Mouse (Mus musculus) lung, embryonic 14.5 days (tissue): Measurements from ENCODE around the gene Fosb. TPM values are rescaled to one million over a fixed set of nuclear protein-coding genes. Genes with fewer than 3 reads are reported as not detected.

Experiments used
- ATAC-seq: fragments of 200-750 bp; cut with Nextera tagmentation; 2 replicates; pipeline ENCODE4 v1.8.0; 2017; ENCODE audit warnings: mild to moderate bottlenecking, moderate TSS enrichment, moderate library complexity; ENCODE audit not compliant: insufficient read depth
- DNase-seq: peaks from one replicate; pipeline ENCODE4 v3.0.0-alpha.2; 2015
- H3K27ac ChIP-seq: fragments of 300-500 bp; sonication (generic); 2 replicates; pipeline ENCODE4 v1.5.1; 2014; ENCODE audit warnings: low read depth, mild to moderate bottlenecking, moderate library complexity
- H3K27me3 ChIP-seq: fragments of 300-500 bp; sonication (generic); 2 replicates; pipeline ENCODE4 v1.6.1; 2014; ENCODE audit warnings: low read length, control low read depth; ENCODE audit not compliant: insufficient read depth
- H3K36me3 ChIP-seq: fragments of 300-500 bp; sonication (generic); 2 replicates; pipeline ENCODE4 v1.6.1; 2014; ENCODE audit warnings: control low read depth; ENCODE audit not compliant: insufficient read depth
- H3K4me1 ChIP-seq: fragments of 300-500 bp; sonication (generic); 2 replicates; pipeline ENCODE4 v1.6.1; 2014; ENCODE audit warnings: antibody characterized with exemption, control low read depth; ENCODE audit not compliant: insufficient read depth
- H3K4me2 ChIP-seq: fragments of 300-500 bp; sonication (generic); 2 replicates; pipeline ENCODE4 v1.6.1; 2014; ENCODE audit warnings: mild to moderate bottlenecking
- H3K4me3 ChIP-seq: fragments of 300-500 bp; sonication (generic); 2 replicates; pipeline ENCODE4 v1.5.1; 2014; ENCODE audit warnings: low read depth, low read length
- H3K9ac ChIP-seq: fragments of 300-500 bp; sonication (generic); 2 replicates; pipeline ENCODE4 v1.6.1; 2014
- H3K9me3 ChIP-seq: fragments of 300-500 bp; sonication (generic); 2 replicates; pipeline ENCODE4 v1.6.1; 2016; ENCODE audit warnings: low read depth, low read length, control low read depth
- CTCF ChIP-seq: IDR thresholded peaks from 2 replicates; pipeline ENCODE4 v1.5.1; 2016; ENCODE audit warnings: antibody characterized with exemption, low read depth
- WGBS: fragments of 180-500 bp; shearing (Covaris S2); extraction: QIAGEN DNeasy Blood & Tissue Kit; methylation state at CpG from one replicate; pipeline ENCODE4 v1.1.7; 2014; 5-methylcytosine and 5-hydroxymethylcytosine counted together
- polyA plus RNA-seq: library from polyadenylated mRNA; unstranded; fragments of >200 nt; fragmentation: Nextera tagmentation; extraction: Ambion mirVana; gene quantifications from 2 replicates; pipeline ENCODE4 v1.2.1, GENCODE M21; 2014

Fosb gene
- not detected in 2 replicates for polyA plus RNA-seq

DNA sequence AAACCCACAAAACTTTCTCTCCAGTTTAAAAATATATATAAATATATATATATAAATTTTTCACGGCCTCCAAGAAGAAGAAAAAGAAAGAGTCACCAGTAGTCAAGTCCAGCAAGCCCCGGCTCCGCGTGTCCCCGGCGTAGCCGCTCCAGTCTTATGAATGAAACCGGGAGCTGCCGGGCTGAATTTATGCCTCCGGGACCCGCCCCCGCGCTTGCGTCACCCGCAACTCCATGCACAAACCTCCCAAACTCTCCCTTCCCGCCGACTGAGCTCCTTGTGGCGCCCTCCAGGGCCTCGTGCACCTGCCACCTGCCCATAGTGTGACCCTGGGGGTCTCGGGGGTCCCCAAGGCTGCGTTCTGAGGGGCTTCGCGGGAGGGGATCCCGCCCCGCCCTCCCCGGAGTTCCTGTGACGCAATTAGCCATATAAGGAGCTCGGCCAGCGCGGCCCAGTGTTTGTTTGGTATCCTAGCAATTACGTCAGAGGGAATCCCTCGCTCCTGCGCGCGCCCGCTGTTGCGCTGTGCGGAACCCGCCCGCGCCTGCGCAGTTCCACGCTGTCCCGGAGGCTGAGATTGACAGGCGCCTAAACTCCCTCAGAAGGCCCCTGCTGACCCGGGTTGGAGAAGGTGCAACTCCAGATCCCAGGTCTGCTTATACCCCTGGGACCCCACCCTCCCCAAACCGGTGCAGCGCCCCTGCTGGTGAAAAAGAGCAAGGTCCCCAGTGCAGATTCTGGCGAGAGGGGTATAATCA, at the start of gene Fosb:
TSS of gene Fosb (minus strand) at position 168 of the 758 bp plus-strand sequence.
- Histone ChIP-seq H3K4me2 (peak within 1 kb of the TSS; percentile 100), H3K27me3 (peaks cover 24% of the 10 kb centered on the region), H3K9me3 (no peaks in the 10 kb centered on the region), H3K4me3 (peak within 1 kb of the TSS; percentile 57), H3K27ac (0 out of 2 replicates have a peak within 1 kb of the TSS, but pooled peaks have one; percentile 18), H3K9ac (peak within 1 kb of the TSS; percentile 58), H3K36me3 (no peaks in the 10 kb centered on the region), H3K4me1 (no peaks in the 10 kb centered on the region)
- under 1% methylated on average over 49 of the region's 49 CpGs for WGBS
- DNase-seq (peak; percentile 99), ATAC-seq (peak; percentile 78)
- TF ChIP-seq CTCF: peak; percentile 69

DNA sequence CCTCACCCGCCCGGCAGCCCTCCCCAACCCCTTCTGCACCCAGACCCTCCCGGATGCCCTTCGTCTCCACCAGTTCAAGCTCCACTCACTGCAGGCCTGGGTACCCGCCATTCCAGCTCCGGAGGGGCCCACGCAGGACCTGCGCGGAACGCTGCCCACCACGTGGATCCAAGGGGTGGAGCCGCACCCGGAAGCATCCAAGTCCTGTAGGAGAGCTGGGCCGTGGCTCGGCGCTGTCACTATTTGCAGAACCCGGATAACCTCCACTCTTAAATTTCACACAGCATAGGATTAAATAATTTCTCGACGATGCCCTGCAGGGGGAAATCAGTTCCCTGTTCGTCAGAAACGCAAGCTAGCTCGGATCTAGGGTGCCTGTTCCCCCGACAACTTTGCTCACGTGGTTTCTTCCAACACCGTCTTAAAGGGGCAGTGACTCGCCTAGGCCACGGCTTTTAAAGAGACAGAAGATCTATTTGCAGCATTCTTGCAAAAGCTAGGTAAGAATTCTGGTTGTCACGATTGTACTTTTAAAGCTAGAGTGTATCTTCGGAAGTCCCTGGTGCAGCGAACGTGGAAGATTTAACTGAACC, 49.5 kb upstream of the Fosb start, which contains the start of the genes Cd3eap and Ppp1r13l:
TSS of gene Cd3eap (minus strand) at position 185 of the 593 bp plus-strand sequence.
TSS of gene Ppp1r13l (plus strand) at position 451 of the 593 bp plus-strand sequence.
- H3K27me3 ChIP-seq: no peaks in the 10 kb centered on the region
- no peaks in the 10 kb centered on the region for H3K9me3 ChIP-seq
- DNase-seq (peak; percentile 90), ATAC-seq (peak; percentile 63)
- peak within 1 kb of the TSS; percentile 94 for H3K4me2 ChIP-seq
- no peak for TF ChIP-seq CTCF
- under 1% methylated on average over 30 of the region's 31 CpGs for WGBS
- peaks cover 33% of the 10 kb centered on the region for H3K36me3 ChIP-seq
- H3K4me1 ChIP-seq: peaks cover 8% of the 10 kb centered on the region; the same call in 1 of the 2 replicates
- H3K4me3 ChIP-seq: peak within 1 kb of the TSS; percentile 64
- peak within 1 kb of the TSS; percentile 62 for H3K27ac ChIP-seq
- H3K9ac ChIP-seq: peak within 1 kb of the TSS; percentile 63

DNA sequence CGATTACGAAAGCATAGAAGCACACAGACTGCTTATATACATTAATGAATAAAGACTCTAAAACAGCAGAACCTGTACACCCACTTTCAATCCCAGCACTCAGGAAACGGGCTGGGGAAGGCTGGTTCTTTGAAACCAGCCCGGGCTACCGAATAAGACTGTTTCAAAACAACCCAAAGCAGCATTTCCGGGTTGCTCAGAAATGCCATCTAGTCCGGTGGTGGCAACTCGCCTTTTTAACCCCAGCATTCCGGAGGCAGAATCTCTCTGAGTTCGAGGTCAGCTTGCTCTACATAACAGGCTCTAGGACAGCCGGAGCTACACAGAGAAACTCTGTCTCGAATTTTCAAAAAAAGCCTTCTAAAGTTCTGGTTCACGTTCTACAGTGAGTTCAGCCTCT, 48.8 kb upstream of the Fosb start:
- Histone ChIP-seq H3K9me3 (no peaks in the 10 kb centered on the region), H3K27ac (no peak overlapping the region), H3K4me2 (peak overlapping the region; percentile 94), H3K27me3 (no peaks in the 10 kb centered on the region), H3K36me3 (peaks cover 38% of the 10 kb centered on the region), H3K4me1 (peaks cover 8% of the 10 kb centered on the region; the same call in 1 of the 2 replicates), H3K9ac (peak overlapping the region; percentile 63), H3K4me3 (peak overlapping the region; percentile 64)
- DNase-seq: peak; percentile 23
- ATAC-seq: no peak
- TF ChIP-seq CTCF: no peak
- WGBS: 14% methylated on average over 13 of the region's 13 CpGs

DNA sequence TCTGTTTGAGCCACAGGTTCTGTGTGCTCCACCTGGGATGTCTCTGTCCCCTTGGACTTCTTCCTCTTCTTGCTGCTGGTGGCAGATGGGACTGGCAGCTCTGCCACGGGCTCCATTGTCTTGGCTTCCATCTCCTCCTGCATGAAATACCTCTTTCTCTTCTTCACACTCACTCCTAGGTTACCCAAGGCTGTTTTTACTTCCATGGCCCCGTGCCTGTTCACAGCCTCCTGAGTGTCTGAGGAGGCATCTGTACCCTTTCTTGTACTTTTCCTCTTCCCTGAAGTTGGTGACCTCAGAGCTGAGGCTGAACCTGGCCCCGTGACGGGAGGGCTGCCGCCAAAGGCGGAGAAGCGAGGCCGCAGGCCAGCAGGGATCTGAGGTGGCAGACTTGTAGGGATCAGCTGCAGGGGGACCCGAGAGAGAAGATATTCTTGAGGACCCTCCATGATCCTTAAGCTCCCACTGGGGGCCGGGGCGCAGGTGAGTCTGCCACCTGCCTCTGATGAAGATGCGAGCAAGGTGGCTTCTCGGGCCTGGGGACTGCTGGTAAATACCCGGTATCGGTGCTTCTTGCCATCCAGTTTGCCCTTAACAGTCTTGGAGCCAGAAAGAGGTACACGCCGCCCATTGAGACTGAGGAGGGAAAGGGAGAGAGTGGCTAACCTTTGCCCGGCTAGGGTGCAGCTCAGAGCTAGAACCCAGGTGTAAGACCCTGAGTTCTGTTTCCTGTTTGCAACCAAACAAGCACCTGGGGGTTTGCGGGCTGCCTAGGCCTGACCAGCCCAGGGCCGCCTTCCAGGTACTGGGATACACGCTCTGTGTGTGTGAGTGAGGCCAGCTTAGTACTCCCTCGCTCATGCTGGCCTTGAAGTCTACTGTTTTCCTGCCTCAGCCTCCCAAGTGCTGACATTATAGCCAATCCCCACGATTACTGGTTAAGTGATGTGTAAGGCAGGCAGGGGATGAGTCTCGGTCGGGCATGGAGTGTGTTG, 47.8 kb upstream of the Fosb start:
- DNase-seq: no peak
- H3K36me3 ChIP-seq: peaks cover 46% of the 10 kb centered on the region

DNA sequence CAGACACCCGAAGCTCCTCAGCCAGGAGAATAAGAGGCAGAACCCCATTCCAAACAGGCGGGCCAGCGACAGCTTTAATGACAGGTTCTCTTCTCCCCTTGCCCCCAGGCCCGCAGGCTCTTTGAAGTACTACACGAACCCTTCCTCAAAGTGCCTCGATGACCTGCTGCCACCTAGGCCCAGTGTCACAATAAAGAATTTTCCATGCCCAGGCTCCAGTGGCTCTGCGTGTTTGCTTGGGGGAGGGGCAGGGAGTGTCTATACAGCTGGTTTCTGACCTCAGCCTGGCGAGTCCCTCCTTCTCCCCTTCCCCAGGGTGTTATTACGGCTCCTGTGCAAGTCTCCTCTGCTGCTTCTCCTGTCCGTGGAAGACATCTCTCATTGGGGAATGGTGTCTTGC, 46.5 kb upstream of the Fosb start:
- H3K9me3 ChIP-seq: no peaks in the 10 kb centered on the region
- peaks cover 57% of the 10 kb centered on the region for H3K36me3 ChIP-seq
- H3K27ac ChIP-seq: no peak overlapping the region

More for the DNA sequence above, 47.8 kb upstream of the Fosb start:
- 86% methylated on average over 25 of the region's 25 CpGs for WGBS
- Histone ChIP-seq H3K4me1 (peaks cover 8% of the 10 kb centered on the region; the same call in 1 of the 2 replicates), H3K27me3 (no peaks in the 10 kb centered on the region), H3K4me3 (peak overlapping the region; percentile 64), H3K27ac (no peak overlapping the region), H3K9me3 (no peaks in the 10 kb centered on the region), H3K4me2 (peak overlapping the region; percentile 94), H3K9ac (peak overlapping the region; percentile 63; the same call in 1 of the 2 replicates)
- no peak for TF ChIP-seq CTCF
- ATAC-seq: no peak

DNA sequence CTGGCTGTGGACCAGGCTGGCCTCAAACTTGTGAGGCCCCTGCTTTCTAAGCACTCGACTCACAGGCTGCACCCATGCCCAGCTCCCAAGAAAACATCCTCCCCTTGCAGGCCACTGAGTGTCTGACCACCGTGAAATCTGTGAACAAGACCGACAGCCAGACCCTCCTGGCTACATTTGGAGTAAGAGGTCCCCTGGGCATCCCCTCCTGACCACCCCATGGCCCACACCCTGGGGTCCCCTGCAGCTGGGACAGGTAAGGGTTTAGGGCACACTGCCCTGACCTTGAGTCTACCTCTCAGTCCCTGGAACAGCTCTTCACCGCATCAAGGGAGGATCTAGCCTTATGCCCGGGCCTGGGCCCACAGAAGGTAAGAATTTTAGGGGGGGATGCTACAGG, 45.1 kb upstream of the Fosb start:
- Histone ChIP-seq H3K4me1 (no peaks in the 10 kb centered on the region), H3K9ac (no peak overlapping the region), H3K9me3 (no peaks in the 10 kb centered on the region), H3K4me3 (no peak overlapping the region), H3K36me3 (peaks cover 67% of the 10 kb centered on the region), H3K27ac (no peak overlapping the region), H3K4me2 (no peak overlapping the region), H3K27me3 (no peaks in the 10 kb centered on the region)
- DNase-seq (no peak), ATAC-seq (no peak)
- WGBS: 84% methylated on average over 5 of the region's 5 CpGs
- no peak for TF ChIP-seq CTCF

More for the DNA sequence above, 46.5 kb upstream of the Fosb start:
- ATAC-seq (no peak), DNase-seq (no peak)
- 74% methylated on average over 10 of the region's 10 CpGs for WGBS
- H3K27me3 ChIP-seq: no peaks in the 10 kb centered on the region
- H3K4me1 ChIP-seq: no peaks in the 10 kb centered on the region
- TF ChIP-seq CTCF: no peak
- no peak overlapping the region for H3K9ac ChIP-seq
- H3K4me3 ChIP-seq: no peak overlapping the region
- no peak overlapping the region for H3K4me2 ChIP-seq
